ENCODE assay signal across 9 mouse cellular contexts in genomic region chr13:84349721-84350040, GRCm38 (mm10).
DNase-seq lines count a peak whose midpoint lies in the region; ATAC-seq and TF ChIP-seq lines count a peak whose summit lies in the region.
"Had no signal": no experiment of that assay in that cellular context is flagged by ENCODE, and none has a peak within 500 bp of the region (broad histone marks: within the 10 kb centered on the region; RNA-seq: fewer than 3 reads in every experiment).

No protein-coding gene starts in this region.

- no peaks in the 10 kb centered on the region for H3K9me3 ChIP-seq in heart, embryonic 15.5 days (replicated peaks)
- no peaks in the 10 kb centered on the region for H3K9me3 ChIP-seq in embryonic facial prominence, embryonic 12.5 days
- H3K9me3 ChIP-seq in hindbrain, postnatal 0 days (ENCODE audit: low read length), result no peaks in the 10 kb centered on the region
- no peaks in the 10 kb centered on the region for H3K9me3 ChIP-seq in midbrain, embryonic 15.5 days

- 44% methylated on average over 4 of the region's 4 CpGs for WGBS in heart, embryonic 15.5 days
- 41% methylated on average over 4 of the region's 4 CpGs for WGBS in embryonic facial prominence, embryonic 12.5 days
- WGBS in hindbrain, postnatal 0 days, result 26% methylated on average over 4 of the region's 4 CpGs
- WGBS in midbrain, embryonic 15.5 days, result 26% methylated on average over 4 of the region's 4 CpGs

- no peak for ATAC-seq in heart, embryonic 15.5 days (replicated peaks; ENCODE audit: insufficient number of reproducible peaks, insufficient read depth, low FRiP score, low read depth)
- ATAC-seq in embryonic facial prominence, embryonic 12.5 days (ENCODE audit: insufficient number of reproducible peaks, insufficient read depth, low FRiP score, low TSS enrichment), result no peak
- no peak for ATAC-seq in hindbrain, postnatal 0 days
- ATAC-seq in midbrain, embryonic 15.5 days (replicated peaks), result no peak

- peaks cover 27% of the 10 kb centered on the region for H3K27me3 ChIP-seq in heart, embryonic 15.5 days
- peaks cover 14% of the 10 kb centered on the region for H3K27me3 ChIP-seq in embryonic facial prominence, embryonic 12.5 days
- no peaks in the 10 kb centered on the region for H3K27me3 ChIP-seq in hindbrain, postnatal 0 days (ENCODE audit: insufficient read depth, low read length)
- no peaks in the 10 kb centered on the region for H3K27me3 ChIP-seq in midbrain, embryonic 15.5 days (replicated peaks)

- peak overlapping the region; percentile 60; the same call in 1 of the 2 replicates for H3K4me3 ChIP-seq in heart, embryonic 15.5 days
- peak overlapping the region; percentile 41; the same call in 1 of the 2 replicates for H3K4me3 ChIP-seq in embryonic facial prominence, embryonic 12.5 days
- H3K4me3 ChIP-seq in hindbrain, postnatal 0 days (ENCODE audit: low read length), result peak overlapping the region; percentile 50
- peak overlapping the region; percentile 46 for H3K4me3 ChIP-seq in midbrain, embryonic 15.5 days

- H3K4me2 ChIP-seq in heart, embryonic 15.5 days, result peak overlapping the region; percentile 96
- H3K4me2 ChIP-seq in embryonic facial prominence, embryonic 12.5 days (replicated peaks), result peak overlapping the region; percentile 75
- H3K4me2 ChIP-seq in hindbrain, postnatal 0 days (ENCODE audit: low read depth, low read length), result peak overlapping the region; percentile 95
- H3K4me2 ChIP-seq in midbrain, embryonic 15.5 days, result peak overlapping the region; percentile 64

- H3K27ac ChIP-seq in heart, embryonic 15.5 days, result no peak overlapping the region
- no peak overlapping the region for H3K27ac ChIP-seq in embryonic facial prominence, embryonic 12.5 days
- peak overlapping the region; percentile 98 for H3K27ac ChIP-seq in hindbrain, postnatal 0 days
- H3K27ac ChIP-seq in midbrain, embryonic 15.5 days, result peak overlapping the region; percentile 98

- no peak for TF ChIP-seq CTCF in hindbrain, postnatal 0 days (IDR thresholded peaks at IDR 0.05; ENCODE audit: low read depth)

- no peak for DNase-seq in heart, postnatal 10 days
- DNase-seq in hindbrain, postnatal 0 days (ENCODE audit: low spot score), result no peak
- no peak for DNase-seq in B cell, adult 2 months
- DNase-seq in thymus, postnatal 10 days (ENCODE audit: low spot score in 2 of 2), result no peak
- DNase-seq in adrenal gland, postnatal 14 days, result no peak
- DNase-seq: gastrocnemius, postnatal 36 days had no signal

- peaks cover 17% of the 10 kb centered on the region for H3K4me1 ChIP-seq in heart, embryonic 15.5 days (replicated peaks)
- 0 out of 2 replicates have a peak, but pooled peaks cover 3% of the 10 kb centered on the region for H3K4me1 ChIP-seq in embryonic facial prominence, embryonic 12.5 days
- H3K4me1 ChIP-seq in hindbrain, postnatal 0 days (ENCODE audit: insufficient read depth, low read length), result peaks cover 21% of the 10 kb centered on the region; the same call in 1 of the 2 replicates
- peaks cover 33% of the 10 kb centered on the region for H3K4me1 ChIP-seq in midbrain, embryonic 15.5 days

- H3K9ac ChIP-seq in heart, embryonic 15.5 days, result no peak overlapping the region
- no peak overlapping the region for H3K9ac ChIP-seq in embryonic facial prominence, embryonic 12.5 days
- peak overlapping the region; percentile 84 for H3K9ac ChIP-seq in hindbrain, postnatal 0 days (replicated peaks; ENCODE audit: low read length)
- H3K9ac ChIP-seq in midbrain, embryonic 15.5 days, result peak overlapping the region; percentile 67

- no peaks in the 10 kb centered on the region for H3K36me3 ChIP-seq in heart, embryonic 15.5 days
- no peaks in the 10 kb centered on the region for H3K36me3 ChIP-seq in embryonic facial prominence, embryonic 12.5 days
- H3K36me3 ChIP-seq in hindbrain, postnatal 0 days (ENCODE audit: insufficient read depth, low read length), result no peaks in the 10 kb centered on the region
- no peaks in the 10 kb centered on the region for H3K36me3 ChIP-seq in midbrain, embryonic 15.5 days (replicated peaks)

- intact Hi-C loops in heart, postnatal 10 days (cut with DNase I), result loop anchor here (2.0 to 5.0 kb wide), 3 partner anchors 127 to 622 kb away; partner anchors contain the start of gene Tmem161b

Comparison
In these comparisons a context has a peak if more than half of its experiments do, and no peak if none do; other contexts are left out.
1. H3K27ac ChIP-seq: peak in hindbrain, postnatal 0 days (single experiment) and midbrain, embryonic 15.5 days (single experiment); none in heart, embryonic 15.5 days (single experiment) and embryonic facial prominence, embryonic 12.5 days (single experiment).
2. H3K9ac ChIP-seq: peak in hindbrain, postnatal 0 days (single experiment) and midbrain, embryonic 15.5 days (single experiment); none in heart, embryonic 15.5 days (single experiment) and embryonic facial prominence, embryonic 12.5 days (single experiment).
3. Peak in every context shown above with its lines, with median percentiles within 50 percentile points of each other: H3K4me2 ChIP-seq and H3K4me3 ChIP-seq.